Mouse (Mus musculus): ENCODE measurements around the gene Olfr1344. TPM values are rescaled to one million over a fixed set of nuclear protein-coding genes. Genes with fewer than 3 reads are reported as not detected.

Olfr1344 gene
- total RNA-seq, 1 experiment from 2014 or later, result not detected

Other genes with a start within 250 kb of the Olfr1344 start
- not detected in 2 replicates for gene Galp, start 241.6 kb upstream of the Olfr1344 start, total RNA-seq (2017)
- gene Zscan5b, start 216.4 kb upstream of the Olfr1344 start, total RNA-seq (2017), result not detected in 2 replicates
- not detected in 2 replicates for gene Epp13, start 186.0 kb upstream of the Olfr1344 start, total RNA-seq (2017)
- gene Zfp667, start 152.1 kb upstream of the Olfr1344 start, total RNA-seq (2017), result 5.7 and 7.8 TPM in 2 replicates
- 3.1 and 3.7 TPM in 2 replicates for gene Zfp583, start 107.4 kb upstream of the Olfr1344 start, total RNA-seq (2017)
- 0.39 and 1.2 TPM in 2 replicates for gene Gm3854, start 94.9 kb upstream of the Olfr1344 start, total RNA-seq (2017)
- gene Zfp78, start 75.4 kb upstream of the Olfr1344 start, total RNA-seq (2017), result 7.7 and 8.2 TPM in 2 replicates
- 1.4 and 2.1 TPM in 2 replicates for gene Zfp28, start 55.4 kb upstream of the Olfr1344 start, total RNA-seq (2017)
- gene Smim17, start 40.0 kb upstream of the Olfr1344 start, total RNA-seq (2017), result not detected in 2 replicates
- gene Gm20715, start 28.4 kb upstream of the Olfr1344 start, total RNA-seq (2017), result not detected in 2 replicates
- gene Olfr1336, start 17.5 kb downstream of the Olfr1344 start, total RNA-seq (2017), result not detected in 2 replicates
- not detected in 2 replicates for gene Olfr1346, start 28.4 kb downstream of the Olfr1344 start, total RNA-seq (2017)
- gene Olfr5, start 48.3 kb downstream of the Olfr1344 start, total RNA-seq (2017), result not detected in 2 replicates
- gene Olfr1347, start 61.1 kb downstream of the Olfr1344 start, total RNA-seq (2017), result not detected in 2 replicates
- not detected in 2 replicates for gene Olfr1348, start 70.1 kb downstream of the Olfr1344 start, total RNA-seq (2017)
- not detected in 2 replicates for gene Olfr1349, start 84.3 kb downstream of the Olfr1344 start, total RNA-seq (2017)
- not detected in 2 replicates for gene Olfr1350, start 126.2 kb downstream of the Olfr1344 start, total RNA-seq (2017)